Mouse (Mus musculus) embryonic facial prominence, embryonic 14.5 days (tissue): ENCODE measurements around the gene Pon3. TPM values are rescaled to one million over a fixed set of nuclear protein-coding genes. Genes with fewer than 3 reads are reported as not detected.

Source experiments
- ATAC-seq: fragments of 200-750 bp; cut with Nextera tagmentation; 2 replicates; pipeline ENCODE4 v1.8.0; 2017; ENCODE audit warnings: low read depth, moderate number of reproducible peaks, moderate TSS enrichment
- DNase-seq: peaks from one replicate; pipeline ENCODE4 v3.0.0-alpha.2; 2015; ENCODE audit warnings: low spot score
- H3K27ac ChIP-seq: fragments of 300-500 bp; sonication (generic); replicated peaks from 2 replicates; pipeline ENCODE4 v1.5.1; 2014; ENCODE audit warnings: low read depth, mild to moderate bottlenecking, low read length, moderate library complexity
- H3K27me3 ChIP-seq: fragments of 300-500 bp; sonication (generic); replicated peaks from 2 replicates; pipeline ENCODE4 v1.6.1; 2014; ENCODE audit warnings: low read length; ENCODE audit not compliant: control insufficient read depth, insufficient read depth
- H3K36me3 ChIP-seq: fragments of 300-500 bp; sonication (generic); 2 replicates; pipeline ENCODE4 v1.6.1; 2014; ENCODE audit warnings: low read length, mixed read lengths; ENCODE audit not compliant: control insufficient read depth, insufficient read depth
- H3K4me1 ChIP-seq: fragments of 300-500 bp; sonication (generic); 2 replicates; pipeline ENCODE4 v1.6.1; 2014; ENCODE audit warnings: antibody characterized with exemption, low read length; ENCODE audit not compliant: control insufficient read depth, insufficient read depth
- H3K4me2 ChIP-seq: fragments of 300-500 bp; sonication (generic); 2 replicates; pipeline ENCODE4 v1.6.1; 2014; ENCODE audit warnings: low read depth, mild to moderate bottlenecking, low read length, moderate library complexity, mixed read lengths
- H3K4me3 ChIP-seq: fragments of 300-500 bp; sonication (generic); 2 replicates; pipeline ENCODE4 v1.5.1; 2014; ENCODE audit warnings: low read depth, mild to moderate bottlenecking, low read length
- H3K9ac ChIP-seq: fragments of 300-500 bp; sonication (generic); 2 replicates; pipeline ENCODE4 v1.6.1; 2014; ENCODE audit warnings: low read depth, mild to moderate bottlenecking, low read length, moderate library complexity, mixed read lengths
- H3K9me3 ChIP-seq: fragments of 300-500 bp; sonication (generic); 2 replicates; pipeline ENCODE4 v1.6.1; 2016; ENCODE audit warnings: low read length; ENCODE audit not compliant: control insufficient read depth
- WGBS: fragments of 180-500 bp; shearing (Covaris S2); extraction: QIAGEN DNeasy Blood & Tissue Kit; methylation state at CpG from one replicate; pipeline ENCODE4 v1.1.7; 2014; 5-methylcytosine and 5-hydroxymethylcytosine counted together
- polyA plus RNA-seq: library from polyadenylated mRNA; unstranded; fragments of >200 nt; fragmentation: Nextera tagmentation; extraction: Ambion mirVana; gene quantifications from 2 replicates; pipeline ENCODE4 v1.2.1, GENCODE M21; 2014

Pon3 gene
- polyA plus RNA-seq, result 11.8 and 14.0 TPM in 2 replicates

DNA sequence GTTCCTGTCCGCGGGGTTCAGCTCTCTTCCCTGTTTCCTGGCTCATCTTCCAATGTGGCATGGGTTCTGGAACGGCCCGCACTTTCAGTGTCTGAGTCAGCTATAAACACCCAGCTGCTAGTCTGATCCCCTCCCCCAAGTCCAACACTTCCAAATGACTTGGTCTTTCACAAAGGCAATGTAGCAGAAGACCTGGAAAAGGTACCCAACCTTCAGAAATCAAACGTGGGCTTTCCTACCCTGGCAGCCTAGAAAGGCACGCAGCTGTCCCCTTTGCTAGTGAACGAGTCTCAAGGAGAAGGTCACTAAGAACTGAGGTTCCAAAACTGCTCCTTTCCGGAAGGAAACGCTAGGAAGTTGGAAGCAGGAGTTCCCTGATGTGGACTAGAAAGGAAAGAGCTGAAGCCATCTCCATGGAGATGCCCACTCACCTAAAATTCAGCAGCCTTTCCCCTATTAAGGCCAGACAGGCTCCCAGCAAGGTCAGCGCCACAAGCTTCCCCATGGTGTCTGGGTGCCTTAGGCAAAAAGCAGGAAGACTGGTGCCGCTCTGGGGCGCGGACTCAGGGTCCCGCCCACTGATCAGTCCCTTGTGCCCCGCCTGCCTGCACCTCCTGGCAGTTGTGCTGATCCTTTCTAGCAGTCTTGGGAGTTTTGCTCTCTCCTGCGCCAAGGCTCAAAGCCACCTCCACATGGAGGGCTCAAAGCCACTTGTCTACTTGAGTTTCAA is at the start of gene Pon3:
Gene Pon3 (minus strand): TSS at position 565 of the 730 bp plus-strand sequence.
- Histone ChIP-seq H3K4me3 (peak within 1 kb of the TSS; percentile 33), H3K4me2 (peak within 1 kb of the TSS; percentile 52), H3K9me3 (no peaks in the 10 kb centered on the region), H3K36me3 (no peaks in the 10 kb centered on the region), H3K27me3 (no peaks in the 10 kb centered on the region), H3K4me1 (peaks cover 8% of the 10 kb centered on the region; the same call in 1 of the 2 replicates), H3K27ac (no peak within 1 kb of the TSS), H3K9ac (peak within 1 kb of the TSS; percentile 22; the same call in 1 of the 2 replicates)
- DNase-seq (peak; percentile 74), ATAC-seq (peak; percentile 90)
- 11% methylated on average over 14 of the region's 16 CpGs for WGBS

- H3K4me1 ChIP-seq, result no peaks in the 10 kb centered on the region
- H3K4me3 ChIP-seq, result no peak overlapping the region
- H3K27me3 ChIP-seq, result no peaks in the 10 kb centered on the region
- H3K36me3 ChIP-seq, result no peaks in the 10 kb centered on the region
- DNase-seq (no peak), ATAC-seq (no peak)
- no peak overlapping the region for H3K4me2 ChIP-seq
- WGBS, result 90% methylated on average over 8 of the region's 8 CpGs
- H3K9me3 ChIP-seq, result 0 out of 2 replicates have a peak, but pooled peaks cover 3% of the 10 kb centered on the region
- no peak overlapping the region for H3K27ac ChIP-seq
- H3K9ac ChIP-seq, result no peak overlapping the region
Measured at GRCm38 (mm10) chr6:5304956-5305355, 48.9 kb upstream of the Pon3 start.

- Histone ChIP-seq H3K27ac (no peak overlapping the region), H3K9me3 (0 out of 2 replicates have a peak, but pooled peaks cover 3% of the 10 kb centered on the region), H3K27me3 (0 out of 2 replicates have a peak, but pooled peaks cover 3% of the 10 kb centered on the region), H3K9ac (no peak overlapping the region), H3K4me1 (no peaks in the 10 kb centered on the region), H3K36me3 (no peaks in the 10 kb centered on the region), H3K4me3 (no peak overlapping the region), H3K4me2 (no peak overlapping the region)
- ATAC-seq (no peak), DNase-seq (peak; percentile 30)
- 82% methylated on average over 8 of the region's 8 CpGs for WGBS
Measured at GRCm38 (mm10) chr6:5300629-5301028, 44.5 kb upstream of the Pon3 start.

GRCm38 (mm10) chr6:5299561-5299960 is 43.5 kb upstream of the Pon3 start:
- 41% methylated on average over 5 of the region's 5 CpGs for WGBS
- H3K4me3 ChIP-seq, result no peak overlapping the region
- H3K4me1 ChIP-seq, result no peaks in the 10 kb centered on the region
- 0 out of 2 replicates have a peak, but pooled peaks cover 3% of the 10 kb centered on the region for H3K9me3 ChIP-seq
- no peak for DNase-seq
- no peak overlapping the region for H3K4me2 ChIP-seq
- no peak overlapping the region for H3K27ac ChIP-seq
- H3K27me3 ChIP-seq, result 0 out of 2 replicates have a peak, but pooled peaks cover 3% of the 10 kb centered on the region
- no peak overlapping the region for H3K9ac ChIP-seq
- H3K36me3 ChIP-seq, result no peaks in the 10 kb centered on the region
- ATAC-seq, result no peak

- no peaks in the 10 kb centered on the region for H3K36me3 ChIP-seq
- WGBS, result 0% methylated on average over 12 of the region's 47 CpGs
Measured at GRCm38 (mm10) chr6:5298092-5298554, 42.0 kb upstream of the Pon3 start, which contains the start of gene Pon2. Gene Pon2 (minus strand): TSS chr6:5298455.

GRCm38 (mm10) chr6:5297321-5298091 is 41.4 kb upstream of the Pon3 start:
- peak; percentile 89 for DNase-seq

More at GRCm38 (mm10) chr6:5298092-5298554, 42.0 kb upstream of the Pon3 start, which contains the start of gene Pon2:
- H3K27me3 ChIP-seq, result 0 out of 2 replicates have a peak, but pooled peaks cover 3% of the 10 kb centered on the region
- no peaks in the 10 kb centered on the region for H3K4me1 ChIP-seq
- ATAC-seq (peak; percentile 94), DNase-seq (peak; percentile 92)
- no peaks in the 10 kb centered on the region for H3K9me3 ChIP-seq
- peak within 1 kb of the TSS; percentile 69 for H3K4me3 ChIP-seq
- peak within 1 kb of the TSS; percentile 74 for H3K4me2 ChIP-seq
- peak within 1 kb of the TSS; percentile 80 for H3K9ac ChIP-seq
- peak within 1 kb of the TSS; percentile 84 for H3K27ac ChIP-seq

GRCm38 (mm10) chr6:5296067-5296466 is 40.0 kb upstream of the Pon3 start:
- Histone ChIP-seq H3K27ac (no peak overlapping the region), H3K4me3 (no peak overlapping the region), H3K36me3 (no peaks in the 10 kb centered on the region), H3K4me1 (no peaks in the 10 kb centered on the region), H3K9ac (no peak overlapping the region), H3K4me2 (no peak overlapping the region), H3K27me3 (0 out of 2 replicates have a peak, but pooled peaks cover 3% of the 10 kb centered on the region), H3K9me3 (no peaks in the 10 kb centered on the region)
- DNase-seq (no peak), ATAC-seq (no peak)
- 93% methylated on average over 7 of the region's 7 CpGs for WGBS

More at GRCm38 (mm10) chr6:5297321-5298091, 41.4 kb upstream of the Pon3 start:
- Histone ChIP-seq H3K4me2 (peak overlapping the region; percentile 74), H3K36me3 (no peaks in the 10 kb centered on the region), H3K9me3 (no peaks in the 10 kb centered on the region), H3K27ac (peak overlapping the region; percentile 84), H3K27me3 (0 out of 2 replicates have a peak, but pooled peaks cover 3% of the 10 kb centered on the region), H3K9ac (peak overlapping the region; percentile 80), H3K4me1 (no peaks in the 10 kb centered on the region), H3K4me3 (peak overlapping the region; percentile 69)
- WGBS, result 3% methylated on average over 23 of the region's 25 CpGs
- ATAC-seq, result peak; percentile 79

- Histone ChIP-seq H3K4me2 (no peak overlapping the region), H3K4me3 (no peak overlapping the region), H3K36me3 (no peaks in the 10 kb centered on the region), H3K9me3 (no peaks in the 10 kb centered on the region), H3K9ac (no peak overlapping the region), H3K27ac (no peak overlapping the region), H3K27me3 (0 out of 2 replicates have a peak, but pooled peaks cover 3% of the 10 kb centered on the region), H3K4me1 (no peaks in the 10 kb centered on the region)
- 92% methylated on average over 16 of the region's 16 CpGs for WGBS
- ATAC-seq (no peak), DNase-seq (no peak)
Measured at GRCm38 (mm10) chr6:5294659-5295449, 38.8 kb upstream of the Pon3 start.
